Mouse (Mus musculus): Measurements from ENCODE around the gene H2-D1. TPM values are rescaled to one million over a fixed set of nuclear protein-coding genes. Genes with fewer than 3 reads are reported as not detected.
"Not testable (repeated sequence)": the region's sequence is repeated elsewhere in the genome, so short reads cannot be mapped to it uniquely, and the experiment has no call there.

H2-D1 gene
- polyA plus RNA-seq, 1 experiment from 2014 or later, result 303 TPM

- H3K36me3 ChIP-seq (ENCODE audit: control insufficient read depth, insufficient read depth, low read length), result not testable (repeated sequence)
These were observed 37.9 kb downstream of the H2-D1 start for GRCm38 (mm10) chr17:35300261-35300945.

GRCm38 (mm10) chr17:35301645-35302258 is 39.2 kb downstream of the H2-D1 start:
- TF ChIP-seq EP300 (optimal IDR thresholded peaks at IDR 0.05), result no peak
- TF ChIP-seq CTCF (IDR thresholded peaks at IDR 0.05; ENCODE audit: low read depth), result peak; percentile 89
- ATAC-seq (ENCODE audit: low FRiP score, low TSS enrichment), result peak; percentile 85
- Histone ChIP-seq H3K4me2 (replicated peaks; ENCODE audit: low read depth) (no peak overlapping the region), H3K36me3 (ENCODE audit: control insufficient read depth, insufficient read depth, low read length) (no peaks in the 10 kb centered on the region), H3K9me3 (ENCODE audit: control insufficient read depth, low read length) (no peaks in the 10 kb centered on the region), H3K4me3 (ENCODE audit: low read depth, low read length) (no peak overlapping the region), H3K4me1 (replicated peaks; ENCODE audit: control insufficient read depth, insufficient read depth) (no peaks in the 10 kb centered on the region), H3K27me3 (ENCODE audit: control insufficient read depth, insufficient read depth, low read length) (no peaks in the 10 kb centered on the region), H3K27ac (replicated peaks) (no peak overlapping the region), H3K9ac (ENCODE audit: low read length) (no peak overlapping the region)
- DNase-seq (ENCODE audit: low spot score), result peak; percentile 82
- 29% methylated on average over 13 of the region's 13 CpGs for WGBS

More at GRCm38 (mm10) chr17:35300261-35300945, 37.9 kb downstream of the H2-D1 start:
- DNase-seq (ENCODE audit: low spot score); ATAC-seq (ENCODE audit: low FRiP score, low TSS enrichment); H3K4me2 ChIP-seq (replicated peaks; ENCODE audit: low read depth); H3K4me1 ChIP-seq (replicated peaks; ENCODE audit: control insufficient read depth, insufficient read depth); H3K27me3 ChIP-seq (ENCODE audit: control insufficient read depth, insufficient read depth, low read length); H3K4me3 ChIP-seq (ENCODE audit: low read depth, low read length); H3K27ac ChIP-seq (replicated peaks); H3K9ac ChIP-seq (ENCODE audit: low read length); H3K9me3 ChIP-seq (ENCODE audit: control insufficient read depth, low read length): not testable (repeated sequence)
- TF ChIP-seq CTCF (IDR thresholded peaks at IDR 0.05; ENCODE audit: low read depth), result peak; percentile 22; the same call in 1 of the 2 replicates
- WGBS, result 82% methylated on average over 7 of the region's 7 CpGs

- Histone ChIP-seq H3K36me3 (ENCODE audit: control insufficient read depth, insufficient read depth, low read length) (no peaks in the 10 kb centered on the region), H3K4me3 (ENCODE audit: low read depth, low read length) (no peak overlapping the region)
These were observed 40.7 kb downstream of the H2-D1 start for GRCm38 (mm10) chr17:35303271-35303670.

GRCm38 (mm10) chr17:35303756-35304350 is 41.3 kb downstream of the H2-D1 start:
- Histone ChIP-seq H3K4me1 (replicated peaks; ENCODE audit: control insufficient read depth, insufficient read depth) (no peaks in the 10 kb centered on the region), H3K27me3 (ENCODE audit: control insufficient read depth, insufficient read depth, low read length) (no peaks in the 10 kb centered on the region), H3K36me3 (ENCODE audit: control insufficient read depth, insufficient read depth, low read length) (no peaks in the 10 kb centered on the region), H3K4me2 (replicated peaks; ENCODE audit: low read depth) (no peak overlapping the region), H3K9ac (ENCODE audit: low read length) (no peak overlapping the region), H3K9me3 (ENCODE audit: control insufficient read depth, low read length) (no peaks in the 10 kb centered on the region), H3K27ac (replicated peaks) (0 out of 2 replicates have a peak overlapping the region, but pooled peaks have one; percentile 2), H3K4me3 (ENCODE audit: low read depth, low read length) (no peak overlapping the region)
- ATAC-seq (ENCODE audit: low FRiP score, low TSS enrichment) (peak; percentile 71), DNase-seq (ENCODE audit: low spot score) (peak; percentile 35)
- WGBS, result 83% methylated on average over 10 of the region's 10 CpGs
- TF ChIP-seq CTCF (IDR thresholded peaks at IDR 0.05; ENCODE audit: low read depth), result no peak
- TF ChIP-seq EP300 (optimal IDR thresholded peaks at IDR 0.05), result no peak

More at GRCm38 (mm10) chr17:35303271-35303670, 40.7 kb downstream of the H2-D1 start:
- DNase-seq (ENCODE audit: low spot score) (no peak), ATAC-seq (ENCODE audit: low FRiP score, low TSS enrichment) (no peak)
- Histone ChIP-seq H3K27me3 (ENCODE audit: control insufficient read depth, insufficient read depth, low read length) (no peaks in the 10 kb centered on the region), H3K4me1 (replicated peaks; ENCODE audit: control insufficient read depth, insufficient read depth) (no peaks in the 10 kb centered on the region), H3K27ac (replicated peaks) (no peak overlapping the region), H3K9me3 (ENCODE audit: control insufficient read depth, low read length) (no peaks in the 10 kb centered on the region), H3K9ac (ENCODE audit: low read length) (no peak overlapping the region), H3K4me2 (replicated peaks; ENCODE audit: low read depth) (no peak overlapping the region)
- whole genome bisulfite sequencing, result 79% methylated on average over 2 of the region's 2 CpGs
- no peak for TF ChIP-seq CTCF (IDR thresholded peaks at IDR 0.05; ENCODE audit: low read depth)
- TF ChIP-seq EP300 (optimal IDR thresholded peaks at IDR 0.05), result no peak

- Histone ChIP-seq H3K27me3 (ENCODE audit: control insufficient read depth, insufficient read depth, low read length) (no peaks in the 10 kb centered on the region), H3K9ac (ENCODE audit: low read length) (no peak overlapping the region), H3K4me2 (replicated peaks; ENCODE audit: low read depth) (no peak overlapping the region), H3K27ac (replicated peaks) (0 out of 2 replicates have a peak overlapping the region, but pooled peaks have one; percentile 2), H3K4me1 (replicated peaks; ENCODE audit: control insufficient read depth, insufficient read depth) (no peaks in the 10 kb centered on the region), H3K9me3 (ENCODE audit: control insufficient read depth, low read length) (no peaks in the 10 kb centered on the region), H3K4me3 (ENCODE audit: low read depth, low read length) (no peak overlapping the region), H3K36me3 (ENCODE audit: control insufficient read depth, insufficient read depth, low read length) (no peaks in the 10 kb centered on the region)
- 51% methylated on average over 6 of the region's 6 CpGs for WGBS
- peak; percentile 75 for ATAC-seq (ENCODE audit: low FRiP score, low TSS enrichment)
- TF ChIP-seq EP300 (optimal IDR thresholded peaks at IDR 0.05) (no peak), CTCF (IDR thresholded peaks at IDR 0.05; ENCODE audit: low read depth) (no peak)
- peak; percentile 84 for DNase-seq (ENCODE audit: low spot score)
These were observed 41.9 kb downstream of the H2-D1 start for GRCm38 (mm10) chr17:35304478-35304877.

GRCm38 (mm10) chr17:35304921-35305320 is 42.4 kb downstream of the H2-D1 start:
- H3K27ac ChIP-seq (replicated peaks); H3K9ac ChIP-seq (ENCODE audit: low read length); H3K4me1 ChIP-seq (replicated peaks; ENCODE audit: control insufficient read depth, insufficient read depth); H3K9me3 ChIP-seq (ENCODE audit: control insufficient read depth, low read length); H3K4me2 ChIP-seq (replicated peaks; ENCODE audit: low read depth); DNase-seq (ENCODE audit: low spot score); H3K27me3 ChIP-seq (ENCODE audit: control insufficient read depth, insufficient read depth, low read length); H3K36me3 ChIP-seq (ENCODE audit: control insufficient read depth, insufficient read depth, low read length); H3K4me3 ChIP-seq (ENCODE audit: low read depth, low read length): not testable (repeated sequence)
- 65% methylated on average over 7 of the region's 8 CpGs for WGBS
- ATAC-seq (ENCODE audit: low FRiP score, low TSS enrichment), result peak; percentile 5; the same call in 1 of the 2 replicates

Small RNA genes within 50 kb of the gene (microRNA-seq; reads per million reads assigned to microRNA genes)
- gene Mir6975, result 1.6 reads per million
- gene Mir8094, result not detected

Other genes with a start within 250 kb of the H2-D1 start
- gene Vwa7, start 246.2 kb upstream of the H2-D1 start, polyA plus RNA-seq (2015; fragmentation: Nextera tagmentation; extraction: Ambion mirVana), result 0.28 and 0.36 TPM in 2 replicates
- gene Sapcd1, start 234.7 kb upstream of the H2-D1 start, polyA plus RNA-seq (2015; fragmentation: Nextera tagmentation; extraction: Ambion mirVana), result 8.0 and 8.2 TPM in 2 replicates
- 1.9 and 2.7 TPM in 2 replicates for gene Msh5, start 216.0 kb upstream of the H2-D1 start, polyA plus RNA-seq (2015; fragmentation: Nextera tagmentation; extraction: Ambion mirVana)
- 344 and 360 TPM in 2 replicates for gene Clic1, start 212.8 kb upstream of the H2-D1 start, polyA plus RNA-seq (2015; fragmentation: Nextera tagmentation; extraction: Ambion mirVana)
- gene Ddah2, start 203.7 kb upstream of the H2-D1 start, polyA plus RNA-seq (2015; fragmentation: Nextera tagmentation; extraction: Ambion mirVana), result 84.8 and 86.8 TPM in 2 replicates
- 260 and 317 TPM in 2 replicates for gene Ly6g6c, start 197.3 kb upstream of the H2-D1 start, polyA plus RNA-seq (2015; fragmentation: Nextera tagmentation; extraction: Ambion mirVana)
- 0.49 and 0.96 TPM in 2 replicates for gene Mpig6b, start 196.5 kb upstream of the H2-D1 start, polyA plus RNA-seq (2015; fragmentation: Nextera tagmentation; extraction: Ambion mirVana)
- gene Ly6g6e, start 185.8 kb upstream of the H2-D1 start, polyA plus RNA-seq (2015; fragmentation: Nextera tagmentation; extraction: Ambion mirVana), result 109 and 113 TPM in 2 replicates
- gene Ly6g6d, start 184.7 kb upstream of the H2-D1 start, polyA plus RNA-seq (2015; fragmentation: Nextera tagmentation; extraction: Ambion mirVana), result 7.1 and 7.7 TPM in 2 replicates
- gene Ly6g6f, start 177.1 kb upstream of the H2-D1 start, polyA plus RNA-seq (2015; fragmentation: Nextera tagmentation; extraction: Ambion mirVana), result 0.13 TPM in 1 of 2 replicates, not detected in the other
- gene Abhd16a, start 173.5 kb upstream of the H2-D1 start, polyA plus RNA-seq (2015; fragmentation: Nextera tagmentation; extraction: Ambion mirVana), result 74.2 and 75.0 TPM in 2 replicates
- not detected in 2 replicates for gene Ly6g5c, start 154.5 kb upstream of the H2-D1 start, polyA plus RNA-seq (2015; fragmentation: Nextera tagmentation; extraction: Ambion mirVana)
- gene Ly6g5b, start 147.3 kb upstream of the H2-D1 start, polyA plus RNA-seq (2015; fragmentation: Nextera tagmentation; extraction: Ambion mirVana), result 0.18 and 0.27 TPM in 2 replicates
- gene Gpank1, start 141.3 kb upstream of the H2-D1 start, polyA plus RNA-seq (2015; fragmentation: Nextera tagmentation; extraction: Ambion mirVana), result 11.2 and 11.3 TPM in 2 replicates
- 323 and 329 TPM in 2 replicates for gene Csnk2b, start 140.7 kb upstream of the H2-D1 start, polyA plus RNA-seq (2015; fragmentation: Nextera tagmentation; extraction: Ambion mirVana)
- gene D17H6S53E, start 136.4 kb upstream of the H2-D1 start, polyA plus RNA-seq (2015; fragmentation: Nextera tagmentation; extraction: Ambion mirVana), result 14.4 and 15.5 TPM in 2 replicates
- gene Apom, start 130.7 kb upstream of the H2-D1 start, polyA plus RNA-seq (2015; fragmentation: Nextera tagmentation; extraction: Ambion mirVana), result 1.3 and 3.2 TPM in 2 replicates
- 28.1 and 30.6 TPM in 2 replicates for gene Bag6, start 127.6 kb upstream of the H2-D1 start, polyA plus RNA-seq (2015; fragmentation: Nextera tagmentation; extraction: Ambion mirVana)
- gene Prrc2a, start 97.8 kb upstream of the H2-D1 start, polyA plus RNA-seq (2015; fragmentation: Nextera tagmentation; extraction: Ambion mirVana), result 45.4 and 49.3 TPM in 2 replicates
- gene Aif1, start 86.7 kb upstream of the H2-D1 start, polyA plus RNA-seq (2015; fragmentation: Nextera tagmentation; extraction: Ambion mirVana), result 24.3 and 25.2 TPM in 2 replicates
- 17.5 and 19.3 TPM in 2 replicates for gene Lst1, start 74.3 kb upstream of the H2-D1 start, polyA plus RNA-seq (2015; fragmentation: Nextera tagmentation; extraction: Ambion mirVana)
- gene Ltb, start 68.3 kb upstream of the H2-D1 start, polyA plus RNA-seq (2015; fragmentation: Nextera tagmentation; extraction: Ambion mirVana), result 0.63 and 0.78 TPM in 2 replicates
- 0.32 and 0.40 TPM in 2 replicates for gene Tnf, start 60.7 kb upstream of the H2-D1 start, polyA plus RNA-seq (2015; fragmentation: Nextera tagmentation; extraction: Ambion mirVana)
- 0.11 and 0.16 TPM in 2 replicates for gene Lta, start 57.4 kb upstream of the H2-D1 start, polyA plus RNA-seq (2015; fragmentation: Nextera tagmentation; extraction: Ambion mirVana)
- 0.27 and 0.33 TPM in 2 replicates for gene Gm16181, start 41.9 kb upstream of the H2-D1 start, polyA plus RNA-seq (2015; fragmentation: Nextera tagmentation; extraction: Ambion mirVana)
- gene Atp6v1g2, start 29.1 kb upstream of the H2-D1 start, polyA plus RNA-seq (2015; fragmentation: Nextera tagmentation; extraction: Ambion mirVana), result 3.0 and 3.6 TPM in 2 replicates
- gene Nfkbil1, start 26.9 kb upstream of the H2-D1 start, polyA plus RNA-seq (2015; fragmentation: Nextera tagmentation; extraction: Ambion mirVana), result 7.4 and 7.5 TPM in 2 replicates
- gene Ddx39b, start 21.0 kb upstream of the H2-D1 start, polyA plus RNA-seq (2015; fragmentation: Nextera tagmentation; extraction: Ambion mirVana), result 143 and 145 TPM in 2 replicates
- not detected in 2 replicates for gene H2-Q1, start 57.7 kb downstream of the H2-D1 start, polyA plus RNA-seq (2015; fragmentation: Nextera tagmentation; extraction: Ambion mirVana)
- 1.2 and 1.6 TPM in 2 replicates for gene H2-Q2, start 79.5 kb downstream of the H2-D1 start, polyA plus RNA-seq (2015; fragmentation: Nextera tagmentation; extraction: Ambion mirVana)
- 2.7 and 3.3 TPM in 2 replicates for gene H2-Q4, start 116.9 kb downstream of the H2-D1 start, polyA plus RNA-seq (2015; fragmentation: Nextera tagmentation; extraction: Ambion mirVana)
- 0.22 and 0.35 TPM in 2 replicates for gene H2-Q6, start 162.1 kb downstream of the H2-D1 start, polyA plus RNA-seq (2015; fragmentation: Nextera tagmentation; extraction: Ambion mirVana)
- 0.96 and 1.2 TPM in 2 replicates for gene H2-Q7, start 176.4 kb downstream of the H2-D1 start, polyA plus RNA-seq (2015; fragmentation: Nextera tagmentation; extraction: Ambion mirVana)
- gene H2-Q10, start 207.4 kb downstream of the H2-D1 start, polyA plus RNA-seq (2015; fragmentation: Nextera tagmentation; extraction: Ambion mirVana), result 0.99 and 1.4 TPM in 2 replicates
- not detected in 2 replicates for gene Pou5f1, start 243.3 kb downstream of the H2-D1 start, polyA plus RNA-seq (2015; fragmentation: Nextera tagmentation; extraction: Ambion mirVana)

All from stomach, postnatal 0 days (tissue).